Mouse (Mus musculus) stomach, embryonic 15.5 days (tissue): ENCODE measurements at regions not wholly inside any gene's neighbourhood (a gene's known extent, or its start where the extent isn't known, plus 50 kb on each side); places are given as distances from the start of the nearest gene placed in this dataset.

Source experiments
- ATAC-seq: fragments of 200-750 bp; cut with Nextera tagmentation; 2 replicates; pipeline ENCODE4 v1.8.0; 2017; ENCODE audit warnings: low read depth, moderate number of reproducible peaks, moderate TSS enrichment; ENCODE audit not compliant: insufficient read depth, low FRiP score
- H3K27ac ChIP-seq: fragments of 300-500 bp; sonication (generic); 2 replicates; pipeline ENCODE4 v1.5.1; 2015; ENCODE audit warnings: mild to moderate bottlenecking, inconsistent platforms
- H3K27me3 ChIP-seq: fragments of 300-500 bp; sonication (generic); replicated peaks from 2 replicates; pipeline ENCODE4 v1.6.1; 2015; ENCODE audit warnings: inconsistent platforms
- H3K36me3 ChIP-seq: fragments of 300-500 bp; sonication (generic); 2 replicates; pipeline ENCODE4 v1.6.1; 2015; ENCODE audit warnings: inconsistent platforms
- H3K4me1 ChIP-seq: fragments of 300-500 bp; sonication (generic); 2 replicates; pipeline ENCODE4 v1.6.1; 2015; ENCODE audit warnings: inconsistent platforms
- H3K4me2 ChIP-seq: fragments of 300-500 bp; sonication (generic); 2 replicates; pipeline ENCODE4 v1.6.1; 2015; ENCODE audit warnings: mild to moderate bottlenecking, inconsistent platforms
- H3K4me3 ChIP-seq: fragments of 300-500 bp; sonication (generic); replicated peaks from 2 replicates; pipeline ENCODE4 v1.5.1; 2015; ENCODE audit warnings: inconsistent platforms
- H3K9ac ChIP-seq: fragments of 300-500 bp; sonication (generic); 2 replicates; pipeline ENCODE4 v1.6.1; 2015; ENCODE audit warnings: inconsistent platforms
- H3K9me3 ChIP-seq: fragments of 300-500 bp; sonication (generic); 2 replicates; pipeline ENCODE4 v1.6.1; 2016; ENCODE audit warnings: inconsistent platforms
- WGBS: fragments of 180-500 bp; shearing (Covaris S2); methylation state at CpG from one replicate; pipeline ENCODE4 v1.1.7; 2015; 5-methylcytosine and 5-hydroxymethylcytosine counted together

DNA sequence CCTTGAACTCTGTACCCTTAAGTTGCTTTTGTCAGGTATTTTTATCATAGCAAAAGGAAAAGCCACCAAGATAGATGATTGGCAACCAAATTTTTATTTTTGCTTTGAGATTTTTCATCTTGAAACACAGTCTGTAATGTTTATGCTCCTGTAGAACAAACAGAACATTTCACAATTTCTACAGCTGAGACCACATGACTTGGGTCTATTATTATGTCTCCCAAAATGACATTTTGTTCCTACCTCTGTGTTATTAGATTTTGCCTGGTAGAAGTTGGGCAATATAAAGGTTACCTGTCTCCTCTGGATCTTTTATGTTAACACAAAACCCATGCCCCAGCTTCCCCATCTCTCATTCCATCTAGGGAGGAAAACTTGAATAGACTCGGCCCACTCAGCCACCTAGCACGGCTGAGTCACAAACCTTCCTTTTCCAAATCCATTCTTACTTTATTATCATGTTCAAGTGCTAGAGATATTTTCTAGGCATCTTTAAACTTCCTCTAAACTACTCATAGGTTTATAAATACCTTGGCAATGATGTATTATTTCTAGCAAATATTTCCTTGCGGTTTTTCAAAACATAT lies 84.8 kb upstream of the Dazl start:
- 80% methylated on average over 3 of the region's 3 CpGs for WGBS
- Histone ChIP-seq H3K36me3 (no peaks in the 10 kb centered on the region), H3K9ac (no peak overlapping the region), H3K4me2 (no peak overlapping the region), H3K9me3 (no peaks in the 10 kb centered on the region), H3K27ac (no peak overlapping the region), H3K4me3 (no peak overlapping the region), H3K27me3 (no peaks in the 10 kb centered on the region), H3K4me1 (no peaks in the 10 kb centered on the region)
- ATAC-seq: no peak

DNA sequence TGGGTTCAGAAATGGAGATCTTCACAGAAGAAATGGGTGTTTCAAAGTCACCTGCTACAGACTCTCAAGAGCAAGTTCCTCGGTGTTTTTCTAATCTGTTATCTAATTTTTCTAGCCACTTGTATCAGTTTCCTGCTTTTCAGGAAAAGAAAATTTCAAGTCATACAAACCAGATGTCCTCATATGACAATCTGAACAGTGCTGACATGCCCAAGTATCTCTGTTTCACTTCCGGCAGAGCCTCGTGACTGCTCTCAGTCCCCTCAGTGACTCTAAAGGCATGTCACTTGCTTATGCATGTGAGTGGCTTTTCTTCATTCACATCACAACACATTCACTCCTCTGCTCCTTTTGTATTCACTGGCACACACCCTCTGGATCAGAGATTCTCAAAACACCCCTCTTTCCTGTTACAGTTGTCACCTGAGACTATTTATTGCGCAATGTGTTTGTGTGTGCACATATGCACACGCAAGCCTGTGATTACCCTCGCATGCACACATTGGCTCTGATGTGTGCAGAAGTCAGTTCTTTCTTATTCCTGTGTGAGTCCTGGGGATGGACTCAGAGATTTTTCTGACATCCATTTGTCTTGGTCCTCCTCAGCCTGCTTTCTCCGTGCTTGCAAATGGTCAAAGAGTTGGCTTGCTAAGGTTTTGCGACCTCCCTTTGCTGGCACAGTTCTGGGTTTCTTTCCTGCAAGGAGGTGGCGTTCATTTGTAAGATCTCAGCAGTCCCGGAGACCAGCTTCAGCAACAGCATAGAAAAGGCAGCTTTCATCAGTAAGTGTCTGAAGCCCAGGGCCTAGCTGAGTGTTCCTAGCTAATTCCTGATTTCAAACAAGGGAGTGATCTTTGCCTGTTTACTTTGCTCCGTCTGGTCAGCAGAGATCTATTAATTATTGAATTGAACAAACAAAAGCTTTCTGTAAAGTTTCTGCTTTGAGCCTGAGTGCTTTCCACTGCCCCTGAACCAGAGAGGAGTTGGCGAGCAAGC lies 95.6 kb upstream of the Dazl start:
- Histone ChIP-seq H3K4me3 (no peak overlapping the region), H3K4me2 (no peak overlapping the region), H3K27ac (peak overlapping the region; percentile 74), H3K36me3 (no peaks in the 10 kb centered on the region), H3K9me3 (no peaks in the 10 kb centered on the region), H3K4me1 (peaks cover 15% of the 10 kb centered on the region; the same call in 1 of the 2 replicates), H3K27me3 (no peaks in the 10 kb centered on the region), H3K9ac (no peak overlapping the region)
- 53% methylated on average over 12 of the region's 12 CpGs for WGBS
- ATAC-seq: peak; percentile 72; the same call in 1 of the 2 replicates

DNA sequence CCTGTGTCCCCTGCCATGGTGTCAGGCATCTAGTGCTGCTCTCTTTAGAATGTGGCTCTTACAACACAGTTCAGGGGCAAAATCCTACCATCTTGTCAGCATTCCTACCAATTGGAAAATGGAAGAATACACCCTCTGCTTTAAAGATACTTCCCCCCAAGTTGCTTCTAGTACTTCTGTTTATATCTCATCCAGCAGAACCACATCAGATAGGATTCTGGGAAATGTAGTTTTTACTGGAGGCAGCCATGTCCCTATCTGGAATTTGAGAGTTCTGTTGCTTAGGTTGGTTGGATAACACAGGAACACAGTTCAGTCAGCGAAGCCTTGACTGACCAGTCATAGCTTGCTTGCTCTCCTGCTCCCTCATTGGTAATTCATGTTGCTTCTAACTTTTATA lies 96.7 kb upstream of the Dazl start:
- H3K9me3 ChIP-seq: no peaks in the 10 kb centered on the region
- no peaks in the 10 kb centered on the region for H3K36me3 ChIP-seq
- H3K4me2 ChIP-seq: no peak overlapping the region
- H3K4me1 ChIP-seq: peaks cover 16% of the 10 kb centered on the region; the same call in 1 of the 2 replicates
- 75% methylated on average over 1 of the region's 1 CpGs for WGBS
- H3K27me3 ChIP-seq: no peaks in the 10 kb centered on the region
- H3K4me3 ChIP-seq: no peak overlapping the region
- ATAC-seq: no peak
- no peak overlapping the region for H3K27ac ChIP-seq
- H3K9ac ChIP-seq: no peak overlapping the region

DNA sequence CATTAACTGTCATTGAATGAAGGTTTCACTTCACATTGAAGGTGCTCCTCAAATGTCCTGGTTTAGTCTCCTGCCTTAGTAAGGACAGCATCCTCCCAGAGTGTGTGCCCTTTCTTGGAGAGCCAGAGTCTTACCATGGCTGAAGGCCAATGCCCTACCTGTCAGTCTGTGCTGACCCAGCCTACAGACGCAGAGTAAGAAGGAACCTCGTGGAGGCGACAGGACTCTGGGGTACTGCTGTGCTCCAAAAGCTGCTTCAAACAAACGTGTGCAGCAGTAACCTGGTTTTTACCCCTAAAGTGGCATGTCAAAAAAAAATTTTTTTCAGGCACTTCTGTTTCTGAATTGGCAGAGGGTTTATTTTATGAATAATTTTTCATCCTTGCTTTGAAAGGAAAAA lies 97.8 kb upstream of the Dazl start:
- ATAC-seq: no peak
- H3K4me3 ChIP-seq: no peak overlapping the region
- WGBS: 78% methylated on average over 4 of the region's 4 CpGs

DNA sequence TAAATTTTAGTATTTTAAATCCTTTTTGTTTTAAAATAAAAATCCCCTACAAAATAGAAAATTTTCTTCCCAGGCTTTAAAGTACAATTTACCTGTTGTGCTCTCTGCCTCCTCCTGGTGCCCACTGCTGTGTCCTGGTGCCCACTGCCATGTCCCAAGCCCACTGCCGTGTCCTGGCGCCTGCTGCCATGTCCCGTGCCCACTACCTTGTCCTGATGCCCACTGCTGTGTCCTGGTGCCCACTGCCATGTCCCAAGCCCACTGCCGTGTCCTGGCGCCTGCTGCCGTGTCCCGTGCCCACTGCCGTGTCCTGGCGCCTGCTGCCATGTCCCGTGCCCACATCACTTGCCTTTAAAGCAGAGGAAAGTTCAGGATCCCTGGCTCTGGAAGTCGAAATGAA lies 98.6 kb upstream of the Dazl start:
- Histone ChIP-seq H3K9me3 (no peaks in the 10 kb centered on the region), H3K36me3 (no peaks in the 10 kb centered on the region), H3K9ac (no peak overlapping the region), H3K4me2 (no peak overlapping the region), H3K4me3 (no peak overlapping the region), H3K27me3 (no peaks in the 10 kb centered on the region), H3K27ac (no peak overlapping the region), H3K4me1 (peaks cover 16% of the 10 kb centered on the region; the same call in 1 of the 2 replicates)
- whole genome bisulfite sequencing: 90% methylated on average over 11 of the region's 11 CpGs
- ATAC-seq: no peak

More for the DNA sequence above, 97.8 kb upstream of the Dazl start:
- no peaks in the 10 kb centered on the region for H3K36me3 ChIP-seq
- no peaks in the 10 kb centered on the region for H3K9me3 ChIP-seq
- no peak overlapping the region for H3K4me2 ChIP-seq
- H3K27ac ChIP-seq: no peak overlapping the region
- no peak overlapping the region for H3K9ac ChIP-seq
- H3K4me1 ChIP-seq: peaks cover 16% of the 10 kb centered on the region; the same call in 1 of the 2 replicates
- H3K27me3 ChIP-seq: no peaks in the 10 kb centered on the region

DNA sequence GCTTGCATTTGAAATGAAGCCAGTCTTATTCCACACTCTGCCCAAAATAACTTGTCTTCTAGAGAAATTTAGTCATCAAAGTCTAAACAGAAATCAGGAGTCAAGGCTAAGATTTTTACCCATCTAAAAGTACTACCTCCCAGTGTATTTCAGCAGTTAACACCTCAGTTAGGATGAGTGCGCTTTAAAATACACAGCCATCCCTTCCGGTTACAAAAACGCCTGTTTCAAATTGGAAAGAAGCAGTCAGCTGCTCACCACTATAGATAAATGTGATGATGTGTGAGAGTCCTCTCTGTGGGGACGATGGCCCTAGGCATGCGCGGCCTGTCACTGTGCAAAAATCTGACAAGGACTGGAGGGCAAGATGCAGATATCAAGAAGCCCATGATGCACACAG lies 99.0 kb upstream of the Dazl start:
- Histone ChIP-seq H3K4me1 (peaks cover 16% of the 10 kb centered on the region; the same call in 1 of the 2 replicates), H3K9ac (no peak overlapping the region), H3K9me3 (no peaks in the 10 kb centered on the region), H3K4me2 (no peak overlapping the region), H3K27ac (no peak overlapping the region), H3K36me3 (no peaks in the 10 kb centered on the region), H3K27me3 (no peaks in the 10 kb centered on the region), H3K4me3 (no peak overlapping the region)
- 91% methylated on average over 6 of the region's 6 CpGs for WGBS
- no peak for ATAC-seq

DNA sequence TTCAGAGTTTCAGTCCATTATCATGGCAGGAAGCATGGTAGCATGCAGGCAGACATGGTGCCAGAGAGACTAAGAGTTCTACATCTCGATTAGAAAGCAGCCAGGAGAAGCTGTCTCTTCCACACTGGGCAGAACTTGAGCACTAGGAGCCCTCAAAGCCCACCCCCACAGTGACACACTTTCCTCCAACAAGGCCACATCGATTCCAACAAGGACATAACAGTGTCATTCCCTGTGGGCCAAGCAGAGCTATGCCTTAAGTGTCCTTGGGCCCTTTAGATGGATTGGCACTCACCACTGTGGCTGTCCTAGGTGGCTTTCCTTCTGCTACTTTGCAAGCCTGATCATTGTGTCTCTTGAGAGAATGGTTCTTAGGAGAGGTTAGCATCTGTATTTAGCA lies 99.5 kb upstream of the Dazl start:
- WGBS: 81% methylated on average over 2 of the region's 2 CpGs
- Histone ChIP-seq H3K27me3 (no peaks in the 10 kb centered on the region), H3K36me3 (no peaks in the 10 kb centered on the region), H3K9me3 (no peaks in the 10 kb centered on the region), H3K27ac (no peak overlapping the region), H3K4me3 (no peak overlapping the region), H3K4me1 (peaks cover 16% of the 10 kb centered on the region; the same call in 1 of the 2 replicates), H3K4me2 (no peak overlapping the region), H3K9ac (no peak overlapping the region)
- ATAC-seq: no peak

DNA sequence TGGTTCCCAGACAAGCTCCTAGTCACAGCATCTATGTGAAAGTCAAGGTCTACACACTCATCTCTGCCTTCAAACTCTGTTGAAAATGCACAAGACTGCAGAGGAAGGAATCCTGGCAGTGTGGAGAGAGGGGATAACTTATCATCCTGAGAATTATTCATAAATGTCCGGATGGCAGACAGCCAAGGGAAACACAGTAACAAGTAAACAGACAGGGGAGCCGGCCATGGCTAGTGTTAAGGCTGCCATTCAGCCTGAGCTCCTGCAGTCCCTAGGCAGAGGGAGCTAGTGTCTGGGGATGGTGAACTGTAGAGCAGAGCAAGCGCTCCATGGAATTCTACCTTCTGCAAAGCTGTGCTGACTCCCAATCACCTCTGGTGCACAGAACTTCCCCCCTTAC lies 100.3 kb upstream of the Dazl start:
- ATAC-seq: peak; percentile 67; the same call in 1 of the 2 replicates
- WGBS: 35% methylated on average over 3 of the region's 3 CpGs
- no peak overlapping the region for H3K4me3 ChIP-seq

DNA sequence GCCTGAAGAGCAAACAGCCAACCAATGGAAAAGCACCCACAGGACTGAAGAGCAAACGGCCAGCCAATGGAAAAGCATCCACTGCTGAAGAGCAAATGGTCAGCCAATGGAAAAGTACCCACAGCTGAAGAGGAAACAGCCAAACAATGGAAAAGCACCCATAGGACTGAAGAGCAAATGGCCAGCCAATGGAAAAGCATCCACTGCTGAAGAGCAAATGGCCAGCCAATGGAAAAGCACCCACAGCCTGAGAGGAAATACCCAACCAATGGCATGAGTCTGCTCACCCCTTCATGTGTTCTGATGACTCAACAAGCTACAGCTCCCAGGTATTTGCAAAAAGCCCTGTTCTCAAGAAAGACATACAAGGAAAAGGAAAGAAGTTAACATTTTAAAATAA lies 101.4 kb upstream of the Dazl start:
- WGBS: 96% methylated on average over 1 of the region's 1 CpGs
- H3K4me2 ChIP-seq: no peak overlapping the region
- no peaks in the 10 kb centered on the region for H3K36me3 ChIP-seq
- H3K4me3 ChIP-seq: no peak overlapping the region
- H3K27ac ChIP-seq: no peak overlapping the region
- H3K9me3 ChIP-seq: no peaks in the 10 kb centered on the region
- H3K4me1 ChIP-seq: 0 out of 2 replicates have a peak, but pooled peaks cover 8% of the 10 kb centered on the region
- no peaks in the 10 kb centered on the region for H3K27me3 ChIP-seq
- no peak for ATAC-seq
- H3K9ac ChIP-seq: no peak overlapping the region

More for the DNA sequence above, 100.3 kb upstream of the Dazl start:
- Histone ChIP-seq H3K4me1 (peaks cover 14% of the 10 kb centered on the region; the same call in 1 of the 2 replicates), H3K4me2 (no peak overlapping the region), H3K9ac (no peak overlapping the region), H3K27me3 (no peaks in the 10 kb centered on the region), H3K9me3 (no peaks in the 10 kb centered on the region), H3K36me3 (no peaks in the 10 kb centered on the region), H3K27ac (no peak overlapping the region)

DNA sequence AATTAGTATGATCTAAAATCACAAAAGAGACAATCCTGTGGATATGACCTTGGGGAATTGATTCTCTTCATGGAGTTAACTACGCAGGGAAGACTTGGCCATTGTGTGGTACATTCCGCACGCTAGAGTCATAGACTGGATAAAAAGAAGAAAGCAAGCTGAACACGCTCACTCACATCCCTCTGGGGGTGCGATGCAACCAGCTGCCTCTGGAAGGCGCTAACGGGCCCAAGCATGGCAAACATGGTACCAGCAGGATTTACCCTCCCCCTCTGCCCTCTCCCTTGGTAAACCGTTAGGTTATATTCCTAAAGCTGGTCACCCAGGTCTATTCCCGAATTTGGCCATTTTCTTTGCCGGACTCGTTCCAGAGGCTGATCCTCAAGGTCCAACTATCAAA lies 102.2 kb upstream of the Dazl start:
- Histone ChIP-seq H3K9ac (no peak overlapping the region), H3K36me3 (no peaks in the 10 kb centered on the region), H3K9me3 (no peaks in the 10 kb centered on the region), H3K4me2 (no peak overlapping the region), H3K4me3 (no peak overlapping the region), H3K27ac (no peak overlapping the region), H3K27me3 (no peaks in the 10 kb centered on the region), H3K4me1 (0 out of 2 replicates have a peak, but pooled peaks cover 8% of the 10 kb centered on the region)
- 95% methylated on average over 11 of the region's 11 CpGs for WGBS
- ATAC-seq: no peak

DNA sequence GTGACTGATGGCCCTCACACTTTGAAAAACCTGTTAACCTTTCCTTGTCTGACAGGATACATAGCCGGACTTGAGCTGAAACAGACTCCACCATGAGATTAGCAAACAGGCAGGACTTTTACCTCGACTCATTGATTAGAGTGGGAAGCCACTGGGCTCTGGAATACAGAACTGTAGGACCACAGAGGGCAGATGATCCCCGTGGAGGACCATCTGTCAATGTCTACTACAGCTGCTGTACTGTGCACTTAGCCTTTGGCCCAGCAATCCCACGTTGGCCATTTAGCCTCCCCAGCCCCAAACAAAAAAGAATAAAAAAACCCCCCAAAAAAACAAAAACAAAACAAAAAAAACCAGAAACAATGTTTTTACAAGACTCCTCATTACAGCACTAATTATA lies 103.9 kb upstream of the Dazl start:
- 27% methylated on average over 4 of the region's 4 CpGs for WGBS
- H3K27ac ChIP-seq: no peak overlapping the region
- H3K4me3 ChIP-seq: no peak overlapping the region
- no peak overlapping the region for H3K9ac ChIP-seq
- H3K4me2 ChIP-seq: no peak overlapping the region
- no peaks in the 10 kb centered on the region for H3K9me3 ChIP-seq
- no peak for ATAC-seq
- H3K27me3 ChIP-seq: no peaks in the 10 kb centered on the region
- 0 out of 2 replicates have a peak, but pooled peaks cover 8% of the 10 kb centered on the region for H3K4me1 ChIP-seq
- H3K36me3 ChIP-seq: no peaks in the 10 kb centered on the region
